ENCODE assay signal across 9 mouse cellular contexts in the genomic region with DNA sequence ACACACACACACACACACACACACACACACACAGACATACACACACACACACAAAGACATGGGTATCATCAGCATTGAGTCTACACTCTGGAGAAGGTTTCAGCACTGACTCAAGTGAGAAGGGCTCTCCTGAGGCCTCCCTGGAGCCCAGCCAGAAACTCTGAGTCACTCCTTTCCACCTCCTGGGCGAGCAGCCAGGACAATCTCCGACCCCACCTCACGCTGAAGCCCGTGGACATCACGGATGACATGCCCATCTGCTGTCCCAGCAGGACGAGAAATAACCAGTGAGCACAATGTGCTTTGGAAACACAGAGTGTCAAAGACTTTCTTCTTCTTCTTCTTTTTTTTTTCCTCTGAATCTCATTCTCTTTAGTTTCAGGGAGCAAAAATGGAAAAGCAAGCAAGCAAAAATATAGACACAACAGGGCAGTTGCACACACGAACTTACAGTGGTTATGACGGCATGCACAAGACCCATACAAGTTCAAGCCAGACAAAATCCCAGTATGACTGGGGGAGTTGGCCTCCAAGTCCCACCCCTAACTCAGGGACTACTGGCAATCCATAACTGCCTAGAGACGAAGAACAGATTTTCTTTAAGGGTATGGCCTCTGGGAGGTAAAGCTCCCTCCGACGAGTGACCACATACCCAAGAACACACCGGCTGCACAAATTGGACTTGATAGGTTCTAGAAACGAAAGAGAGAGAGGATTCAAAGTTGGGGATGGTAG.
A peak's percentile ranks its signal among the peaks of the same experiment; 100 is the strongest.
DNase-seq lines count a peak whose midpoint lies in the region; ATAC-seq and TF ChIP-seq lines count a peak whose summit lies in the region.
"Had no signal": no experiment of that assay in that cellular context is flagged by ENCODE, and none has a peak within 500 bp of the region (broad histone marks: within the 10 kb centered on the region; RNA-seq: fewer than 3 reads in every experiment).

No protein-coding gene starts in this region.

- H3K27ac ChIP-seq in forebrain, embryonic 14.5 days (ENCODE audit: low read depth, low read length): no peak overlapping the region
- H3K27ac ChIP-seq in forebrain, embryonic 15.5 days (replicated peaks): no peak overlapping the region
- no peak overlapping the region for H3K27ac ChIP-seq in heart, adult 2 months
- H3K27ac ChIP-seq in midbrain, embryonic 16.5 days (ENCODE audit: low read length): no peak overlapping the region

- H3K79me2 ChIP-seq in heart, adult 2 months (replicated peaks; ENCODE audit: control insufficient read depth, insufficient read depth, low read length): no peaks in the 10 kb centered on the region

- TF ChIP-seq EP300 in heart, adult 2 months (IDR thresholded peaks at IDR 0.05; ENCODE audit: insufficient read depth, low read depth, low read length): no peak

- 63% methylated on average over 13 of the region's 13 CpGs for WGBS in forebrain, embryonic 14.5 days
- WGBS in forebrain, embryonic 15.5 days: 56% methylated on average over 13 of the region's 13 CpGs
- 42% methylated on average over 13 of the region's 13 CpGs for WGBS in heart, adult 2 months
- 72% methylated on average over 13 of the region's 13 CpGs for WGBS in midbrain, embryonic 16.5 days

- no peaks in the 10 kb centered on the region for H3K27me3 ChIP-seq in forebrain, embryonic 14.5 days (replicated peaks; ENCODE audit: control insufficient read depth, insufficient read depth, low read length)
- H3K27me3 ChIP-seq in forebrain, embryonic 15.5 days: no peaks in the 10 kb centered on the region
- H3K27me3 ChIP-seq in heart, adult 2 months (ENCODE audit: control insufficient read depth, insufficient read depth, low read length): no peaks in the 10 kb centered on the region
- H3K27me3 ChIP-seq in midbrain, embryonic 16.5 days (ENCODE audit: control insufficient read depth, insufficient read depth, low read depth, low read length): no peaks in the 10 kb centered on the region
- H3K27me3 ChIP-seq: megakaryocyte, embryonic 14.5 days had no signal

- ATAC-seq in forebrain, embryonic 14.5 days: no peak
- ATAC-seq in forebrain, embryonic 15.5 days (replicated peaks): no peak
- no peak for ATAC-seq in midbrain, embryonic 16.5 days

- DNase-seq in forebrain, embryonic 14.5 days (ENCODE audit: low spot score): peak; percentile 68
- peak; percentile 30 to 45 for DNase-seq in right cerebral cortex, postnatal 10 days (ENCODE audit: low spot score in 2 of 2)
- DNase-seq in right cerebral cortex, postnatal 25 days: no peak
- peak; percentile 56 to 64 for DNase-seq in heart, adult 2 months
- DNase-seq in lung, postnatal 36 days: peak; percentile 9
- no peak for DNase-seq in spleen, postnatal 36 days (ENCODE audit: low spot score in 2 of 2)

- H3K4me2 ChIP-seq in forebrain, embryonic 14.5 days (ENCODE audit: low read length): no peak overlapping the region
- H3K4me2 ChIP-seq in forebrain, embryonic 15.5 days (replicated peaks): no peak overlapping the region
- H3K4me2 ChIP-seq in midbrain, embryonic 16.5 days (ENCODE audit: low read length): no peak overlapping the region

- intact Hi-C loops in heart, adult 2 months (cut with DNase I): loop anchor here (2.0 kb wide), 1 partner anchor 27 kb away; no protein-coding TSS in a partner anchor

- H3K4me1 ChIP-seq in forebrain, embryonic 14.5 days (ENCODE audit: control insufficient read depth, insufficient read depth, low read length): no peaks in the 10 kb centered on the region
- H3K4me1 ChIP-seq in forebrain, embryonic 15.5 days: no peaks in the 10 kb centered on the region; the same call in 1 of the 2 replicates
- no peaks in the 10 kb centered on the region for H3K4me1 ChIP-seq in heart, adult 2 months (ENCODE audit: control insufficient read depth, insufficient read depth, low read length)
- H3K4me1 ChIP-seq in midbrain, embryonic 16.5 days (ENCODE audit: control insufficient read depth, insufficient read depth, low read length): no peaks in the 10 kb centered on the region
- H3K4me1 ChIP-seq: megakaryocyte, embryonic 14.5 days had no signal

- TF ChIP-seq POLR2A in heart, adult 2 months (IDR thresholded peaks at IDR 0.05; ENCODE audit: insufficient read depth, low read depth, low read length): no peak

- H3K9me3 ChIP-seq in forebrain, embryonic 14.5 days (replicated peaks; ENCODE audit: control insufficient read depth, low read length): no peaks in the 10 kb centered on the region
- no peaks in the 10 kb centered on the region for H3K9me3 ChIP-seq in forebrain, embryonic 15.5 days
- no peaks in the 10 kb centered on the region for H3K9me3 ChIP-seq in midbrain, embryonic 16.5 days (replicated peaks; ENCODE audit: control insufficient read depth, low read length, poor library complexity, severe bottlenecking)

- H3K4me3 ChIP-seq in forebrain, embryonic 14.5 days (ENCODE audit: low read depth, low read length): no peak overlapping the region
- H3K4me3 ChIP-seq in forebrain, embryonic 15.5 days: no peak overlapping the region
- H3K4me3 ChIP-seq in heart, adult 2 months: no peak overlapping the region
- no peak overlapping the region for H3K4me3 ChIP-seq in midbrain, embryonic 16.5 days (ENCODE audit: low read depth, low read length)
- H3K4me3 ChIP-seq: megakaryocyte, embryonic 14.5 days had no signal

- H3K36me3 ChIP-seq in forebrain, embryonic 14.5 days (ENCODE audit: control insufficient read depth, insufficient read depth, low read length): no peaks in the 10 kb centered on the region
- H3K36me3 ChIP-seq in forebrain, embryonic 15.5 days: no peaks in the 10 kb centered on the region
- H3K36me3 ChIP-seq in heart, adult 2 months (ENCODE audit: control insufficient read depth, insufficient read depth, low read length): no peaks in the 10 kb centered on the region
- no peaks in the 10 kb centered on the region for H3K36me3 ChIP-seq in midbrain, embryonic 16.5 days (ENCODE audit: control insufficient read depth, insufficient read depth, low read length)

- H3K9ac ChIP-seq in forebrain, embryonic 14.5 days (ENCODE audit: low read length): no peak overlapping the region
- no peak overlapping the region for H3K9ac ChIP-seq in forebrain, embryonic 15.5 days (replicated peaks)
- no peak overlapping the region for H3K9ac ChIP-seq in heart, adult 2 months (ENCODE audit: low read depth, low read length)
- no peak overlapping the region for H3K9ac ChIP-seq in midbrain, embryonic 16.5 days (ENCODE audit: low read depth, low read length)

- no peak for TF ChIP-seq CTCF in heart, adult 2 months (IDR thresholded peaks at IDR 0.05)

Comparison
In these comparisons a context has a peak if more than half of its experiments do, and no peak if none do; other contexts are left out.
1. DNase-seq: peak in forebrain, embryonic 14.5 days (single experiment), right cerebral cortex, postnatal 10 days (2 of 2), heart, adult 2 months (2 of 2) and lung, postnatal 36 days (single experiment); none in right cerebral cortex, postnatal 25 days (single experiment) and spleen, postnatal 36 days (0 of 2).